Mouse (Mus musculus) liver, adult (tissue): Measurements from ENCODE around the gene Cpsf6.

Source experiments
- GATA4 ChIP-seq: IDR thresholded peaks from 2 replicates; pipeline ENCODE4 v1.6.1; 2014; ENCODE audit warnings: mild to moderate bottlenecking, low read length; ENCODE audit not compliant: insufficient replicate concordance

Gene Cpsf6

DNA sequence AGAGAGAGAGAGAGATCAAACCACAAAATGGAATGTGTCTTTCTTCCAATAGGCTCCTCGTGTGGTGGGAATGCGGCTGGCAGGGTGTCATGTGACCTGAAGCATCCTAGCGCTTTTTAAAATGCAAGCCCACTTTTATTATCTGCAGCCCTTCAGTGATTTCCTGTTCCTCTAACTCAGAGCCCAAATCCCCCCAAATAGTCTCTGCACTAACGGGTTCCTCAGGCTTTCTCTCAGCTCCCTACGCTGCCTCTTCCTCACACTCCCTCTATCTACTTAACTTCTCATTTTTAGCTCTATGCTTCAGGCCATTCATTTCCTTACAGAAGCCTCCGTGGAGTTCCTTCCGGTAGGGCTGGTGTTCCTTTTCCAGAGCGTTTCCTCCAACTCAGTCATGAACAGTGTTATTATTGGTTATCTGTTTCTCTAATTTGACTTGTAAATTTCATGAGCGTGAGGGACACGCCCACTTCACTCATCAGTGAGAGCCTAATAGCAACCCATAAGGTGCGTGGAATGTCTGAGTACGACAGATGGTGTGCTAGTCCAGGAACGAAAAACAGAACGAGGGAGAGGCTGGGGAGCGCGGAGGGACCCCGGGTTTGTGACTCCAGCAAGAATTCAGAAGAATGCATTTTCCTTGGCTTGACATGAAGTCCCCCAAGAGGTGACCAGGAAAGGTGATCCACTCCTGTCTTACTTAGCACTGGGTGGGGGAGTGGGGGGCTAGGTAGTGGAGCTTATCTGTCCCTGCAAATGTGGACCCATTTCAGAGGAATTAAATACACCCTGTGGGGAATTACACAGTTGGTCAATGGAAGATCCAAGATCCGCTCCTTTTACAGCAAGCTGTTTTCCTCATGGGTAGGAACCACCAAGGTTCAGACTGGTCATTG is 38.2 kb upstream of the Cpsf6 start:
- TF ChIP-seq GATA4: no peak

DNA sequence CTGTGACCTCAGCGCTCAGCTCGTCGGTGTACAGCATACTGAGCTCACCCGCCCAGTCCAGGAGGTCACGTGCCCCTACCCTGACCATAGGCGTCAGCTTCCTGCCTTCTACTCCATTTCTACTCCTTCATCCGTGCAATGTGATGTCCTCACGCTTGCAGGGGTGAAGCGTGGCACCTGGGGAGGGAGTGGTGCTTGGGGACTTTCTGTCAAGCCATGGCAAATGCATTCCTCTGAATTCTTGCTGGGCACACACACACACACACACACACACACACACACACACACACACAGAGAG is 37.6 kb upstream of the Cpsf6 start:
- no peak for TF ChIP-seq GATA4

DNA sequence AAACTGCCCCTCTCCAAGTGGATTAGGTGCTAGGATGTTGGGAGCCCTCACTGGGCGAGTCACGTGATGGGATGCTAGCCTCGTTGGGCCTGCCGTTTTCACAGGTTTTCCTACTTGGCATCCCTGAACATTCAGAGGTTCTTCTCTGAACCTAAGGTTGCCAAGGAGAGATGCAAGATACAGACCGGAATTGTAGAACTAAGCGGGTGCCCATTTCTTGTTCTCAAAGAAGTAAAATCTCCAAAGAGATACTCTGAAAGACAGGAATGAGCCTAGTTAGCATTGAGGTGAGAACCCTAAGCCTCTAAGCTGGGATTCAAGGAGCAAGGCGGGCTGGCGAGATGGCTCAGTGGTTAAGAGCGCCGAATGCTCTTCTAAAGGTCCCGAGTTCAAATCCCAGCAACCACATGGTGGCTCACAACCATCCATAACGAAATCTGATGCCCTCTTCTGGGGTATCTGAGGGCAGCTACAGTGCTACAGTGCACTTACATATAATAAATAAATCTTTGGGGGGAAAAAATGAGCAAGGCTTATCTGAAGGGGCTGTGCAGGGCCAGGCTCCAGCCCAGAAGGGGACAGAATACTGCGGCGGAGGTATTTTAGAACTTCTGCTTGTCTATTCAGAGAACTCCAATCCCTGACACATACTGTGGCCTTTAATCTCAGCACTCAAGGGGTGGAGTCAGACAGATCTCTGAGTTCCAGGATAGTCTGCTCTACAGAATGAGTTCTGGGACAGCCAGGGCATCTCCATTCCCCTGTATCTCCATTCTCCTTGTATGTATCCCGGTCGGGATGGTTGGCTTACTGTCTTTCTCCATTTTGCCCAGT is 37.0 kb upstream of the Cpsf6 start:
- TF ChIP-seq GATA4: no peak

GRCm38 (mm10) chr10:117416095-117416494 is 36.3 kb upstream of the Cpsf6 start:
- no peak for TF ChIP-seq GATA4

DNA sequence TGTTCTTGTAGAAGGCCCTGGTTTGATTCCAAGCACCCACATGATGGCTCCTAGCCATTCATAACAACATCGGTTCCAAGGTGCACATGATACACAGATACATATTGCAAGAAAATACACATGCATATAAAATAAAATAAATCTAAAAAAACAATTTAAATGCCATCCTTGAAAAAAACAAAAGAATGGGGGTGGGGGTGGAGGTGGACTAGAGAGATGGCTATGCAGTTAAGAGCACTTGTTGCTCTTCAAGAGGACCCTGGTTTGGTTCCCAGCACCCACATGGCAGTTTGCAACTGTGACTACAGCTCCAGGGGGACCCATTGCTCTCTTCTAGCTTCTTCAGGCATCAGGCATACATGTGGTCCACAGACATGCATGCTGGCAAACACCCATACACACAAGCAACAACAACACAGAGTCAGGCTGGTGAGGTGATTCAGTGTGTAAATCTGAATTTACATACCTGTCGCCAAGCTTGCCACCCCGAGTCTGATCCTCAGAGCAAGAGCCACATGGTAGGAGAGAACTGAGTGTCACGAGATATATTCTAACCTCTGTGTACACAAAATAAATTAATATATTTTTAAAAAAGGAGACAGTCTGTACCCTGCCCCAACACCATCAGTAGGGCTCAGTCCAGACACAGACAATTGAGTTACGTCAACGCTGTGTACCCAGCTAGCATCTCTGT is 35.7 kb upstream of the Cpsf6 start:
- TF ChIP-seq GATA4: no peak

DNA sequence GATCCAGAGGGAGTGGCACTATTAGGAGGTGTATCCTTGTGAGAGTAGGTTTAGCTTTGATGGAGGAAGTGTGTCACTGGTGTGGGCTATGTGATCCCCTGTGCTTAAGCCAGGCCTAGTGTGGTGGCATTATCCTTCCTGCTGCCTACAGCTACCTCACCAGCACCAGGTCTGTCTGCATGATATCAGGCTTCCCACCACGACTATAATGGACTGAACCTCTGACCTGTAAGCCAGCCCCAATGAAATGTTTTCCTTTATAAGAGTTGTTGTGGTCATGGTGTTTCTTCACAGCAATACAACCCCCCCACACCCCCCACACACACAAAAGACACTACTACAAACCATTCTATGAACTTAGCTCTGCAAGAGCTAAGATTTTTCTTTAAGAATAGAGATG is 34.9 kb upstream of the Cpsf6 start:
- TF ChIP-seq GATA4: no peak

DNA sequence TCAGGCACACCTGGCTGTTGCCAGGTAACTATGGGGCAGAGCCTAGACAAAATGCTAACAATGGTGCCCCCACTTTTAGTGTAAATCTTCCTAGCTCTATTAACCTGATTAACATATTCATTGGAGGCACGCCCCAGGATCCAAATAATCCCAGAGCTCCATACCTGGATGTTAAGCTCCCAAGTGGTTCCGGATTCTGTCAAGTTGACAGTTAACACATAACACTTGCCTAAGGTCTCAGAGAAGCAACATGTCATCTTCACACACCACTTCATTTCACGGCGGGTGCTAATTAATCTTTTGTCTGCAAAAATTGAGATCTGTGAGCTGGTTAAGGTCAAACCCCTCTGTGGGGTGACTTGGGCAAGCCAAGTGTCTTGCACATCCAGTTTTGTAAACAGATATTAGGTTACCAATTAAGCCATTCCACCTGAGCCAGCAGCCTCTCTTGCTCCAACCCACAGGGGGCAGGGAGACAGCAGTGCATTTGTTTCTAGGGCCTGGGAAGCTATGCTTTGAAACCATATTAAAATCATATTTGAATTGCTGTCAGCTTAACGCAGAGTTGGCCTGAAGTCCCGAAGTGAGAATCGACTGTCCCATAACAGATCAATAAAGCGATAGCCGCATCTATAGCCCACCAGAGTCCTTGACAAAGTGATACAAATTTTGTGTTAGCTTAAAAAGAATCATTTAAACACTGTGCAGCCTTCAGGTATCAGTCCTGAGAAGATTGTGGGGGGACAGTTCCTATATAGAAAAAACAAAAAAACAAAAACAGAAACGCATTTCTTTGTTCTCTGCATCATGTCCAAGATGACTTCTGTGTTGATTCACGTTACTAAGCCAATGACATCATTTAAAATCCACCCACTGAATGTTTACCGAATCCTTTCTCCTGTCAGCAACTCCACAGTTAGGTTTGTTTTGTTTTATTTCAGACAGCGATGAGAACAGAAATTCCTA is 34.0 kb upstream of the Cpsf6 start:
- TF ChIP-seq GATA4: no peak

DNA sequence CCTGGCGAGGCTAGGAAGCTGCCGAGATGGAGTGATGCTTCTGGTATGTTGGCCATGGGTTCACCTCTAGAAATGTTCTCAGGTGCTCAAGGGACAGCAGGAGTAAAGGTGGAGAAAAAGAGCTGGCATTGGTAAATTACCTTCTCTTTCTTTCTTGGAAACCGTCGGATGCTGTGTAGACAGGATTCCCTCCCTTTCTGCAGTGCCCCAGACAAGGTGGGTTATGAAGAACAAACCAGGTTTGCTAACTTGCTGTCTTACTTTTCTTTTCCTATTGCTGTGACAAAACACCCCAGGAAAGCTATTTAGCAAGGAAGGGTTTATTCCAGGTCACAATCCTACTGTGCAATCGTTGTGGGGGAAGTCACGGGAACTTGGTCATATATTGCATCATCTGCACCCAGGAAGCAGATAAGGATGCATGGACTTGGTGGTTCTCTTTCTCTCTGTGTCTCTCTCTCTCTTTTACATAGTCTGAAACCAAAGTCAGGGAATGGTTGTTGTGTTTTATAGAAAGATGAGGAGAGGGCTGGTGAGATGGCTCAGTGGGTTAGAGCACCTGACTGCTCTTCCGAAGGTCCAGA is 32.8 kb upstream of the Cpsf6 start:
- peak; percentile 75; the same call in 1 of the 2 replicates for TF ChIP-seq GATA4

GRCm38 (mm10) chr10:117411716-117412473 is 32.1 kb upstream of the Cpsf6 start:
- TF ChIP-seq GATA4: no peak

DNA sequence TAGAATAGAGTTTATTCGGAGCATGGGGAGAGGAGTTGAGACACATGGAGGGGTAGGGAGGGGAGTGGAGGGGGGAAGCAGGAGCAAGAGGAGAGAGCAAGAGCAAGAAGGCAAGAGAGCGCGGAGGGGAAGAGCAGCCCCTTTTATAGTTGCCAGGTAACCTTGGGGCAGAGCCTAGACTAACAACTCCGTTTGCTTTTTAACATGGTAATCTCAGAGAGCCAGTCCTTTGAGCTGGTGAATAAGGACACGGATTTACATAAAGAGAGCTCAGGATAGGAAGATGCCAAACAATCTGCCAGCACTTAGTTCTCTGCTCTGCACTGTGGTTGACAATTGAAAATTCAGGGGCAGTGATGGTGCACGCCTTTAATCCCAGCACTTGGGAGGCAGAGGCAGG is 31.3 kb upstream of the Cpsf6 start:
- no peak for TF ChIP-seq GATA4

DNA sequence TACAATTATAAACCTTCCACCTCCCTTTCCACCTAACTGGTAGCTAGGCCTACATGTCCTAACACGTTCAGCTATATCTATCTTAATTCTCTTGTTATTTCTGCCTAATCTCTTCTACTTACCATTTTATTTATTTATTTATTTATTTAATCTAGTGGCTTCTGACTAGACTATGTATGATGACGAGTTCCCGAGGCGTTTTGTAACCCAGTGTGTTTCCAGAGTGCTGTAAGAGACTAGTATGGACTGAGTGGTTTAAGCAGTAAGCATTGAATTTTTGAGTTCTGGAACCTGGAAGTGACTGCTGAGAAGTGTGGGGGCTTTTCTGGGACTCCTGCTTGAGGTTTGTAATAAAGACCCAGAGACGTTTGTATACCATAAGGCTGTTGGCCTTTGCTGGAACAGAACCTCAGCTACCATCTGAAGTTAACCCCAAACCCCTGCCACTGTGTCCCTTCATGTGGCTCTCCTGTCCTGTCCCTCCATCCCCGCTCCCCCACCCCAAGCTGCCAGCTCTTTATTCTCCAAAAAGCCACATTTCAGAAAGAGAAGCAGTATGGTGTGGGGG is 30.8 kb upstream of the Cpsf6 start:
- TF ChIP-seq GATA4: no peak

GRCm38 (mm10) chr10:117409373-117410354 is 29.8 kb upstream of the Cpsf6 start:
- no peak for TF ChIP-seq GATA4
